In genomic region chr11:106200756-106201155, GRCm38 (mm10) we compare ENCODE assay signal across 29 mouse cellular contexts. TPM values are rescaled to one million over a fixed set of nuclear protein-coding genes. Genes with fewer than 3 reads are reported as not detected.
DNase-seq lines count a peak whose midpoint lies in the region; ATAC-seq and TF ChIP-seq lines count a peak whose summit lies in the region.
"Had no signal": no experiment of that assay in that cellular context is flagged by ENCODE, and none has a peak within 500 bp of the region (broad histone marks: within the 10 kb centered on the region; RNA-seq: fewer than 3 reads in every experiment).

No protein-coding gene starts in this region.

- TF ChIP-seq RAD21 in MEL (IDR thresholded peaks at IDR 0.05; ENCODE audit: low read depth, low read length), result no peak

- DNase-seq in liver, postnatal 0 days, result no peak
- DNase-seq in CD4-positive, CD25-positive, alpha-beta regulatory T cell, adult 2 months (ENCODE audit: low read depth, low spot score), result peak; percentile 56
- no peak for DNase-seq in MEL (ENCODE audit: low read depth, low spot score)
- no peak for DNase-seq in forebrain, postnatal 0 days
- DNase-seq in hindbrain, postnatal 0 days (ENCODE audit: low spot score), result no peak
- DNase-seq: B cell, adult 2 months; cerebellum, postnatal 36 days; gastrocnemius, postnatal 36 days; heart, postnatal 14 days; kidney, adult 11 months; right cerebral cortex, postnatal 4 days had no signal

- H3K9ac ChIP-seq in liver, embryonic 12.5 days, result no peak overlapping the region
- no peak overlapping the region for H3K9ac ChIP-seq in liver, postnatal 0 days (replicated peaks)
- no peak overlapping the region for H3K9ac ChIP-seq in MEL (ENCODE audit: control insufficient read depth, low read depth, low read length, poor library complexity, severe bottlenecking)
- no peak overlapping the region for H3K9ac ChIP-seq in forebrain, postnatal 0 days
- H3K9ac ChIP-seq in hindbrain, postnatal 0 days (replicated peaks; ENCODE audit: low read length), result no peak overlapping the region
- no peak overlapping the region for H3K9ac ChIP-seq in forebrain, embryonic 15.5 days (replicated peaks)
- H3K9ac ChIP-seq: hindbrain, embryonic 13.5 days; limb, embryonic 15.5 days; lung, embryonic 15.5 days; midbrain, embryonic 12.5 days; neural tube, embryonic 12.5 days had no signal

- H3K4me3 ChIP-seq in liver, embryonic 12.5 days, result no peak overlapping the region
- H3K4me3 ChIP-seq in liver, postnatal 0 days (ENCODE audit: low read depth, low read length), result no peak overlapping the region
- H3K4me3 ChIP-seq in MEL (ENCODE audit: control insufficient read depth in 1 of 2, insufficient read depth in 1 of 2, low read depth in 2 of 2, low read length in 2 of 2), result no peak overlapping the region
- H3K4me3 ChIP-seq in forebrain, postnatal 0 days (ENCODE audit: low read depth, low read length), result no peak overlapping the region
- H3K4me3 ChIP-seq in hindbrain, postnatal 0 days (ENCODE audit: low read length), result no peak overlapping the region
- H3K4me3 ChIP-seq in forebrain, embryonic 15.5 days, result no peak overlapping the region
- H3K4me3 ChIP-seq: hindbrain, embryonic 13.5 days; limb, embryonic 15.5 days; lung, embryonic 15.5 days; midbrain, embryonic 12.5 days; neural tube, embryonic 12.5 days had no signal

- H3K9me3 ChIP-seq in liver, embryonic 12.5 days (replicated peaks), result no peaks in the 10 kb centered on the region
- no peaks in the 10 kb centered on the region for H3K9me3 ChIP-seq in liver, postnatal 0 days (ENCODE audit: low read length)
- H3K9me3 ChIP-seq in MEL (replicated peaks; ENCODE audit: insufficient read depth, low read length), result no peaks in the 10 kb centered on the region
- H3K9me3 ChIP-seq in forebrain, postnatal 0 days (ENCODE audit: low read length), result no peaks in the 10 kb centered on the region
- H3K9me3 ChIP-seq in hindbrain, postnatal 0 days (ENCODE audit: low read length), result no peaks in the 10 kb centered on the region
- H3K9me3 ChIP-seq in forebrain, embryonic 15.5 days, result no peaks in the 10 kb centered on the region
- H3K9me3 ChIP-seq: hindbrain, embryonic 13.5 days; limb, embryonic 15.5 days; lung, embryonic 15.5 days; midbrain, embryonic 12.5 days; neural tube, embryonic 12.5 days had no signal

- H3K4me2 ChIP-seq in liver, embryonic 12.5 days, result no peak overlapping the region; the same call in 1 of the 2 replicates
- no peak overlapping the region for H3K4me2 ChIP-seq in liver, postnatal 0 days (ENCODE audit: low read depth, low read length)
- H3K4me2 ChIP-seq in forebrain, postnatal 0 days (ENCODE audit: low read depth), result no peak overlapping the region
- no peak overlapping the region for H3K4me2 ChIP-seq in hindbrain, postnatal 0 days (ENCODE audit: low read depth, low read length)
- H3K4me2 ChIP-seq in forebrain, embryonic 15.5 days (replicated peaks), result no peak overlapping the region
- H3K4me2 ChIP-seq: heart, embryonic 11.5 days; hindbrain, embryonic 13.5 days; limb, embryonic 15.5 days; lung, embryonic 15.5 days; midbrain, embryonic 12.5 days; neural tube, embryonic 12.5 days had no signal

- 54% methylated on average over 6 of the region's 6 CpGs for WGBS in liver, embryonic 12.5 days (ENCODE audit: insufficient replicate concordance)
- WGBS in liver, postnatal 0 days (ENCODE audit: insufficient replicate concordance), result 49% methylated on average over 6 of the region's 6 CpGs
- 87% methylated on average over 6 of the region's 6 CpGs for WGBS in forebrain, postnatal 0 days
- 90% methylated on average over 6 of the region's 6 CpGs for WGBS in hindbrain, postnatal 0 days
- 83% methylated on average over 6 of the region's 6 CpGs for WGBS in forebrain, embryonic 15.5 days

- TF ChIP-seq CTCF in liver, postnatal 0 days (IDR thresholded peaks at IDR 0.05; ENCODE audit: low read depth), result no peak
- TF ChIP-seq CTCF in MEL (IDR thresholded peaks at IDR 0.05 in 2 of 3, conservative IDR thresholded peaks at IDR 0.05 in 1 of 3; ENCODE audit: control insufficient read depth in 1 of 3, insufficient read depth in 1 of 3, low read depth in 2 of 3, low read length in 3 of 3, poor library complexity in 1 of 3, severe bottlenecking in 1 of 3), result no peak
- no peak for TF ChIP-seq CTCF in forebrain, postnatal 0 days (IDR thresholded peaks at IDR 0.05; ENCODE audit: low read depth)
- no peak for TF ChIP-seq CTCF in hindbrain, postnatal 0 days (IDR thresholded peaks at IDR 0.05; ENCODE audit: low read depth)

- no peak for ATAC-seq in liver, embryonic 12.5 days
- no peak for ATAC-seq in liver, postnatal 0 days
- peak; percentile 60 for ATAC-seq in inflammation-experienced regulatory T-cells, adult 6 months
- no peak for ATAC-seq in forebrain, postnatal 0 days
- no peak for ATAC-seq in hindbrain, postnatal 0 days
- ATAC-seq in forebrain, embryonic 15.5 days (replicated peaks), result no peak

- H3K27ac ChIP-seq in liver, embryonic 12.5 days, result peak overlapping the region; percentile 51; the same call in 1 of the 2 replicates
- H3K27ac ChIP-seq in liver, postnatal 0 days (ENCODE audit: low read depth), result no peak overlapping the region
- peak overlapping the region; percentile 44 for H3K27ac ChIP-seq in MEL (ENCODE audit: control insufficient read depth, low read depth, low read length)
- H3K27ac ChIP-seq in forebrain, postnatal 0 days (ENCODE audit: low read depth, low read length), result no peak overlapping the region
- H3K27ac ChIP-seq in hindbrain, postnatal 0 days, result no peak overlapping the region
- H3K27ac ChIP-seq in forebrain, embryonic 15.5 days (replicated peaks), result no peak overlapping the region
- H3K27ac ChIP-seq: hindbrain, embryonic 13.5 days; kidney, postnatal 0 days; limb, embryonic 15.5 days; lung, embryonic 15.5 days; macrophage; midbrain, embryonic 12.5 days; neural tube, embryonic 12.5 days had no signal

- H3K79me2 ChIP-seq in MEL (ENCODE audit: control insufficient read depth, insufficient read depth, low read length, poor library complexity), result no peaks in the 10 kb centered on the region

- H3K36me3 ChIP-seq in liver, embryonic 12.5 days, result peaks cover 94% of the 10 kb centered on the region
- H3K36me3 ChIP-seq in liver, postnatal 0 days (replicated peaks; ENCODE audit: insufficient read depth, low read length), result peaks cover 52% of the 10 kb centered on the region
- H3K36me3 ChIP-seq in MEL (ENCODE audit: control insufficient read depth in 1 of 2, insufficient read depth in 2 of 2, low read length in 2 of 2), result peaks cover 27 to 47% of the 10 kb centered on the region in 2 experiments
- peaks cover 70% of the 10 kb centered on the region for H3K36me3 ChIP-seq in forebrain, postnatal 0 days (ENCODE audit: insufficient read depth)
- H3K36me3 ChIP-seq in hindbrain, postnatal 0 days (ENCODE audit: insufficient read depth, low read length), result peaks cover 42% of the 10 kb centered on the region
- peaks cover 83% of the 10 kb centered on the region for H3K36me3 ChIP-seq in forebrain, embryonic 15.5 days

- TF ChIP-seq POLR2A in MEL (IDR thresholded peaks at IDR 0.05; ENCODE audit: control insufficient read depth in 1 of 2, insufficient read depth in 1 of 2, low read depth in 1 of 2, low read length in 2 of 2, poor library complexity in 1 of 2), result no peak

- peaks cover 36% of the 10 kb centered on the region for H3K4me1 ChIP-seq in liver, embryonic 12.5 days
- peaks cover 8% of the 10 kb centered on the region; the same call in 1 of the 2 replicates for H3K4me1 ChIP-seq in liver, postnatal 0 days (ENCODE audit: insufficient read depth)
- peaks cover 32 to 35% of the 10 kb centered on the region in 2 experiments for H3K4me1 ChIP-seq in MEL (ENCODE audit: control insufficient read depth in 1 of 2, insufficient read depth in 2 of 2, low read length in 2 of 2)
- no peaks in the 10 kb centered on the region for H3K4me1 ChIP-seq in forebrain, postnatal 0 days (ENCODE audit: insufficient read depth)
- H3K4me1 ChIP-seq in hindbrain, postnatal 0 days (ENCODE audit: insufficient read depth, low read length), result no peaks in the 10 kb centered on the region
- no peaks in the 10 kb centered on the region for H3K4me1 ChIP-seq in forebrain, embryonic 15.5 days
- H3K4me1 ChIP-seq: hindbrain, embryonic 13.5 days; limb, embryonic 15.5 days; lung, embryonic 15.5 days; midbrain, embryonic 12.5 days; neural tube, embryonic 12.5 days had no signal

- TF ChIP-seq EP300 in liver, postnatal 0 days (IDR thresholded peaks at IDR 0.05; ENCODE audit: low read depth), result no peak
- no peak for TF ChIP-seq EP300 in MEL (IDR thresholded peaks at IDR 0.05; ENCODE audit: low read depth in 1 of 2, low read length in 2 of 2)

- H3K27me3 ChIP-seq in liver, embryonic 12.5 days (replicated peaks), result no peaks in the 10 kb centered on the region
- no peaks in the 10 kb centered on the region for H3K27me3 ChIP-seq in liver, postnatal 0 days (ENCODE audit: insufficient read depth, low read length)
- H3K27me3 ChIP-seq in MEL (ENCODE audit: control insufficient read depth in 1 of 2, insufficient read depth in 2 of 2, low read length in 2 of 2), result no peaks in the 10 kb centered on the region
- H3K27me3 ChIP-seq in forebrain, postnatal 0 days (ENCODE audit: insufficient read depth, low read length), result no peaks in the 10 kb centered on the region
- no peaks in the 10 kb centered on the region for H3K27me3 ChIP-seq in hindbrain, postnatal 0 days (ENCODE audit: insufficient read depth, low read length)
- H3K27me3 ChIP-seq in forebrain, embryonic 15.5 days, result no peaks in the 10 kb centered on the region
- H3K27me3 ChIP-seq: hindbrain, embryonic 13.5 days; limb, embryonic 15.5 days; lung, embryonic 15.5 days; midbrain, embryonic 12.5 days; neural tube, embryonic 12.5 days had no signal

RNA-seq across cellular contexts. Expression of gene Strada, which starts 1.2 kb away (rescaled TPM):
- 12.2 and 12.6 TPM in 2 replicates for polyA plus RNA-seq in liver, embryonic 12.5 days (2016; fragmentation: Nextera tagmentation; extraction: Ambion mirVana)
- polyA plus RNA-seq in liver, postnatal 0 days (2015; fragmentation: Nextera tagmentation; extraction: Ambion mirVana), result 4.6 and 4.9 TPM in 2 replicates
- 25.5 and 27.4 TPM in 2 replicates for total RNA-seq in MEL (2012; rRNA removed)
- polyA plus RNA-seq in MEL (2012; ENCODE audit: insufficient read depth in 1 of 2, insufficient read length in 2 of 2, low read depth in 1 of 2, low replicate concordance in 2 of 2, missing spikeins in 1 of 2), result 10 to 100 TPM in 1 of 2 experiments, not detected in 1; 39.8 TPM
- 10 to 100 TPM; 28.1 to 45.4 (median 37.4) TPM for polyA plus RNA-seq in inflammation-experienced regulatory T-cells, adult 6 months (2017; shearing (Covaris generic))
- 23.4 and 34.8 TPM in 2 replicates for total RNA-seq in forebrain, postnatal 0 days (2014; rRNA removed)
- 20.0 and 23.7 TPM in 2 replicates for polyA plus RNA-seq in forebrain, postnatal 0 days (2015; fragmentation: Nextera tagmentation; extraction: Ambion mirVana)
- total RNA-seq in hindbrain, postnatal 0 days (2014; rRNA removed), result 34.1 and 39.2 TPM in 2 replicates
- 23.6 and 25.0 TPM in 2 replicates for polyA plus RNA-seq in hindbrain, postnatal 0 days (2015; fragmentation: Nextera tagmentation; extraction: Ambion mirVana)
- 30.1 and 32.2 TPM in 2 replicates for polyA plus RNA-seq in forebrain, embryonic 15.5 days (2015; fragmentation: Nextera tagmentation; extraction: Ambion mirVana)

RNA-seq across cellular contexts. Expression of gene Ccdc47, which starts 15.4 kb away (rescaled TPM):
- polyA plus RNA-seq in liver, embryonic 12.5 days (2016; fragmentation: Nextera tagmentation; extraction: Ambion mirVana), result 53.9 and 56.6 TPM in 2 replicates
- 33.4 and 34.6 TPM in 2 replicates for polyA plus RNA-seq in liver, postnatal 0 days (2015; fragmentation: Nextera tagmentation; extraction: Ambion mirVana)
- total RNA-seq in MEL (2012; rRNA removed), result 51.6 and 51.8 TPM in 2 replicates
- polyA plus RNA-seq in MEL (2012; ENCODE audit: insufficient read depth in 1 of 2, insufficient read length in 2 of 2, low read depth in 1 of 2, low replicate concordance in 2 of 2, missing spikeins in 1 of 2), result 100 to 1,000 TPM in 1 of 2 experiments, 10 to 100 TPM in 1; 47.6 to 145 TPM
- 10 to 100 TPM; 77.0 to 93.9 (median 77.0) TPM for polyA plus RNA-seq in inflammation-experienced regulatory T-cells, adult 6 months (2017; shearing (Covaris generic))
- 29.4 and 41.0 TPM in 2 replicates for total RNA-seq in forebrain, postnatal 0 days (2014; rRNA removed)
- polyA plus RNA-seq in forebrain, postnatal 0 days (2015; fragmentation: Nextera tagmentation; extraction: Ambion mirVana), result 71.8 and 90.1 TPM in 2 replicates
- total RNA-seq in hindbrain, postnatal 0 days (2014; rRNA removed), result 15.2 and 16.9 TPM in 2 replicates
- 85.2 TPM in 2 replicates for polyA plus RNA-seq in hindbrain, postnatal 0 days (2015; fragmentation: Nextera tagmentation; extraction: Ambion mirVana)
- polyA plus RNA-seq in forebrain, embryonic 15.5 days (2015; fragmentation: Nextera tagmentation; extraction: Ambion mirVana), result 88.5 and 97.6 TPM in 2 replicates

RNA-seq across cellular contexts. Expression of gene Ddx42, which starts 16.0 kb away (rescaled TPM):
- polyA plus RNA-seq in liver, embryonic 12.5 days (2016; fragmentation: Nextera tagmentation; extraction: Ambion mirVana), result 42.3 and 42.6 TPM in 2 replicates
- 15.9 and 17.8 TPM in 2 replicates for polyA plus RNA-seq in liver, postnatal 0 days (2015; fragmentation: Nextera tagmentation; extraction: Ambion mirVana)
- 56.1 and 62.6 TPM in 2 replicates for total RNA-seq in MEL (2012; rRNA removed)
- polyA plus RNA-seq in MEL (2012; ENCODE audit: insufficient read depth in 1 of 2, insufficient read length in 2 of 2, low read depth in 1 of 2, low replicate concordance in 2 of 2, missing spikeins in 1 of 2), result 10 to 100 TPM in 1 of 2 experiments, not detected in 1; 57.7 TPM
- 10 to 100 TPM; 55.6 to 92.5 (median 83.3) TPM for polyA plus RNA-seq in inflammation-experienced regulatory T-cells, adult 6 months (2017; shearing (Covaris generic))
- 58.8 and 76.3 TPM in 2 replicates for total RNA-seq in forebrain, postnatal 0 days (2014; rRNA removed)
- 49.5 and 62.2 TPM in 2 replicates for polyA plus RNA-seq in forebrain, postnatal 0 days (2015; fragmentation: Nextera tagmentation; extraction: Ambion mirVana)
- 34.1 and 38.1 TPM in 2 replicates for total RNA-seq in hindbrain, postnatal 0 days (2014; rRNA removed)
- 61.9 and 62.0 TPM in 2 replicates for polyA plus RNA-seq in hindbrain, postnatal 0 days (2015; fragmentation: Nextera tagmentation; extraction: Ambion mirVana)
- 102 and 103 TPM in 2 replicates for polyA plus RNA-seq in forebrain, embryonic 15.5 days (2015; fragmentation: Nextera tagmentation; extraction: Ambion mirVana)

RNA-seq across cellular contexts. Expression of gene Limd2, which starts 40.1 kb away (rescaled TPM):
- polyA plus RNA-seq in liver, embryonic 12.5 days (2016; fragmentation: Nextera tagmentation; extraction: Ambion mirVana), result 109 and 112 TPM in 2 replicates
- polyA plus RNA-seq in liver, postnatal 0 days (2015; fragmentation: Nextera tagmentation; extraction: Ambion mirVana), result 77.5 and 77.7 TPM in 2 replicates
- total RNA-seq in MEL (2012; rRNA removed), result 58.6 and 103 TPM in 2 replicates
- 100 to 1,000 TPM in 1 of 2 experiments, not detected in 1; 201 TPM for polyA plus RNA-seq in MEL (2012; ENCODE audit: insufficient read depth in 1 of 2, insufficient read length in 2 of 2, low read depth in 1 of 2, low replicate concordance in 2 of 2, missing spikeins in 1 of 2)
- polyA plus RNA-seq in inflammation-experienced regulatory T-cells, adult 6 months (2017; shearing (Covaris generic)), result 100 to 1,000 TPM; 535 to 666 (median 652) TPM
- total RNA-seq in forebrain, postnatal 0 days (2014; rRNA removed), result 83.9 and 85.0 TPM in 2 replicates
- 171 and 189 TPM in 2 replicates for polyA plus RNA-seq in forebrain, postnatal 0 days (2015; fragmentation: Nextera tagmentation; extraction: Ambion mirVana)
- total RNA-seq in hindbrain, postnatal 0 days (2014; rRNA removed), result 72.2 and 80.6 TPM in 2 replicates
- 120 and 124 TPM in 2 replicates for polyA plus RNA-seq in hindbrain, postnatal 0 days (2015; fragmentation: Nextera tagmentation; extraction: Ambion mirVana)
- 222 and 233 TPM in 2 replicates for polyA plus RNA-seq in forebrain, embryonic 15.5 days (2015; fragmentation: Nextera tagmentation; extraction: Ambion mirVana)

RNA-seq across cellular contexts. Expression of gene Gm10840, which starts 40.1 kb away (rescaled TPM):
- not detected in 2 replicates for polyA plus RNA-seq in liver, embryonic 12.5 days (2016; fragmentation: Nextera tagmentation; extraction: Ambion mirVana)
- not detected in 2 replicates for polyA plus RNA-seq in liver, postnatal 0 days (2015; fragmentation: Nextera tagmentation; extraction: Ambion mirVana)
- not detected in 2 replicates for total RNA-seq in MEL (2012; rRNA removed)
- polyA plus RNA-seq in MEL (2012; ENCODE audit: insufficient read depth in 1 of 2, insufficient read length in 2 of 2, low read depth in 1 of 2, low replicate concordance in 2 of 2, missing spikeins in 1 of 2), result not detected
- polyA plus RNA-seq in inflammation-experienced regulatory T-cells, adult 6 months (2017; shearing (Covaris generic)), result not detected
- not detected in 2 replicates for total RNA-seq in forebrain, postnatal 0 days (2014; rRNA removed)
- 0.67 and 0.82 TPM in 2 replicates for polyA plus RNA-seq in forebrain, postnatal 0 days (2015; fragmentation: Nextera tagmentation; extraction: Ambion mirVana)
- not detected in 2 replicates for total RNA-seq in hindbrain, postnatal 0 days (2014; rRNA removed)
- polyA plus RNA-seq in hindbrain, postnatal 0 days (2015; fragmentation: Nextera tagmentation; extraction: Ambion mirVana), result not detected in 2 replicates
- polyA plus RNA-seq in forebrain, embryonic 15.5 days (2015; fragmentation: Nextera tagmentation; extraction: Ambion mirVana), result 0.74 and 1.3 TPM in 2 replicates
- total RNA-seq: adrenal gland, adult 18-20 months; adrenal gland, postnatal 4 days; ES-E14; gastrocnemius, postnatal 36 days; heart, postnatal 14 days; left cerebral cortex, postnatal 25 days; monocyte, adult 5-6 weeks had no signal
- polyA plus RNA-seq: cerebellum, adult 2 months; forebrain, embryonic 11.5 days; heart, embryonic 11.5 days; hindbrain, embryonic 13.5 days; kidney, postnatal 0 days; lung, embryonic 15.5 days; macrophage; neural tube, embryonic 12.5 days had no signal

Comparison
In these comparisons a context has a peak if more than half of its experiments do, and no peak if none do; other contexts are left out.
1. H3K27ac ChIP-seq: peak in liver, embryonic 12.5 days (single experiment) and MEL (single experiment); none in liver, postnatal 0 days (single experiment), forebrain, postnatal 0 days (single experiment), hindbrain, postnatal 0 days (single experiment) and forebrain, embryonic 15.5 days (single experiment).